Mouse (Mus musculus) adrenal gland, postnatal 14 days (tissue): ENCODE results near the gene Chrm1. TPM values are rescaled to one million over a fixed set of nuclear protein-coding genes. Genes with fewer than 3 reads are reported as not detected.
A peak's percentile ranks its signal among the peaks of the same experiment; 100 is the strongest.

ENCODE experiments used
- DNase-seq: peaks from one replicate; pipeline ENCODE4 v3.0.0; 2021; ENCODE audit warnings: mixed read lengths
- long read RNA-seq, 2 experiments: library from polyadenylated mRNA; stranded (forward); transcript quantifications; one replicate each; pipeline ENCODE4 v2.0.0; 2021
- total RNA-seq: library from RNA; stranded (reverse); gene quantifications from 2 replicates; pipeline ENCODE4 v1.2.3, GENCODE M21; 2021

Chrm1 gene
- total RNA-seq, result 1.5 and 2.4 TPM in 2 replicates
- long read RNA-seq, experiment 1, partial matches to known transcripts, result 0 of 2 reads
- long read RNA-seq, experiment 1, other reads (novel, unspliced or antisense), result 2 of 2 reads
- long read RNA-seq, experiment 2, result 0 reads

DNA sequence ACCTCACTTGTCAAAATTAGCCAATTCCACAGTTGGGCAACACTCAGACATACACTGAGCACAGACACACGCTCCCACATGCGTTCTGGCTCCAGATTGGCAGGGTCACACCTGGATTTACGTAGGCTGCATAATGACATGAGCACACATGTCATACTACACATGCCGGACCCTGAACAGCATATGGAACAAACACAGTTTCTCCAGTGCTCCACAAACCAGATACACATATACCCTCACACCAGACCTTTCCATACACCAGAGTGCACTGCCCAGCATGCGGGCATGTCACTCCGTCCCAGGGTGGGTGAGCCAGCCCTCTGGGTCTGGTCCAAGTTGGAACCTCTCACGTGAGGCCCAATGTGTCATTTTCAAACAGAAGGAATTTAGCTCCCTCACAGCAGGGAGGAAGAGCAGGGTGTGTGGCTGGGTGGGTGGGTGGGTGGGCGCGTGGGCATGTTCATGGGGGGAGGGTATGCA, at the start of gene Chrm1:
TSS of gene Chrm1 (plus strand) at position 430 of the 480 bp plus-strand sequence.
- no peak for DNase-seq

DNA sequence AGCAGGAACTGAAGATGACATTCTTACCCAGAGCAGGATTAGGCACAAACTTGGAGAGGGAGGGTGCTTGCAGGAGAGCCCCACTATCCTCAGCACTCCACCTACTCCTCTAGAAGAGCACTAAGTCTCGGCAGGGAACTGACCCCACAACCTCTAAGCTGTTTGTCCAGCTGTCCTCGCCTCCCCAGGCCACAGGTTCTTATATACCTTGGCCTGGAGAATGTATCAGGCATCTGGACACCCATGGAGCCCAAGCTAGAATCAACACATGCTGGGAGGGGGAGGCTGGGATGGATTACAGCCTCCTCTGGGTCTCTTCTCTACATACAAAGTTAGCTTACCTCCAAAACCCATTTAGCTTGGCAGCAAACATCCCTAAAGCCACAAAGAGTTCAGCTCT, 49.2 kb upstream of the Chrm1 start:
- no peak for DNase-seq

DNA sequence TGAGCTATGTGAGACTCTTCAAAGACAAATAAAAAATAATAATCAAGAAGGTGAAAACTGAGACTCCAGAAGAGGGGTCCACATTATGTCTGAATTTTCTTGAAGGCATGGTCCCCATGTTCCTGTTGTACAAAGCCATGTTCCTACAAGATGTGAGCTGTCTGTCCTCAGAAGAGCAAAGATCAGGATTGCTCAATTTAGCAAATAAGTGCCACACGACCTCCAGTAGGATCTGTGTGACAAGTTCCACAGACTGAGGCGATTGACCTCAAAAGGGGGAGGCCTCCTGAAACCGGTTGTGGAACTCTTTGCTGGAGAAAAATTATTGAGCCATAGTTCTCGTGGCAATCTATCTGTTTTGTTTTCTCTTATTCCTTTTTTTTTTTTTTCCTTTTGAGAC, 47.3 kb upstream of the Chrm1 start:
- no peak for DNase-seq

DNA sequence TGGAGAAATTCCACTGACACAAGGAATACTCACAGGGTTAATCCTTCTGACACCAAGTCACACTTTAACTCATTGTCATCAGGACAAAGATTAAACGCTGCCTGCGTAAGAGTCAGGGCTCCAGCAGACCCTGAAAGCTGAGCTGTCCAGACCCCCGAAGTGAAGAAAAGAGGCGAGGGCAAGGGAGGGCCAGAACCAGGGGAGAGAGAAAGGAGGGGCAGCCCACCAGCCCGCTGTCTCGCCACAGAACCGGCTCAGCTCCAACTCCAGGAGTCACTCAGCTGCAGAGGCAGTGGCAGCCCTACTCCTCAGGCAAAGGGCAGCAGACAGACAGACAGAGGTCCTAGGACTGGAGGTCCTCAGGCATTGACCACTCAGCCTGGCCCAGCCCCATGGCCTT, 45.7 kb upstream of the Chrm1 start, which contains the start of gene Slc22a6:
TSS of gene Slc22a6 (plus strand) at position 136 of the 400 bp plus-strand sequence.
- DNase-seq, result no peak

DNA sequence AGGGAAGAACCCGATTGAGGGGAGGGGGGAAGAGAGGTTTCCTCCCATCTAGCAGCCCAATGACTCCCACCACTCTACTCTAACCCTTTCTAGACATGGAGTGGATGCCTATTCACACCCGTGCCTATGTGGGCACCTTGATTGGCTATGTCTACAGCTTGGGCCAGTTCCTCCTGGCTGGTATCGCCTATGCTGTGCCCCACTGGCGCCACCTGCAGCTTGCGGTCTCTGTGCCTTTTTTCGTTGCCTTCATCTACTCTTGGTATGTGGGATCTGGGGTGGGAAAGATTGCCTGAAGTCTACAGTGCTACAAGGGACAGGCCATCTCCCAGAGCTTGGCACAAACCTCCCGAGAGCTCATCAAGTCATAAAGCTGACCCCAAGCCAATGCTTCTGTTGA, 42.5 kb upstream of the Chrm1 start:
- DNase-seq, result no peak

DNA sequence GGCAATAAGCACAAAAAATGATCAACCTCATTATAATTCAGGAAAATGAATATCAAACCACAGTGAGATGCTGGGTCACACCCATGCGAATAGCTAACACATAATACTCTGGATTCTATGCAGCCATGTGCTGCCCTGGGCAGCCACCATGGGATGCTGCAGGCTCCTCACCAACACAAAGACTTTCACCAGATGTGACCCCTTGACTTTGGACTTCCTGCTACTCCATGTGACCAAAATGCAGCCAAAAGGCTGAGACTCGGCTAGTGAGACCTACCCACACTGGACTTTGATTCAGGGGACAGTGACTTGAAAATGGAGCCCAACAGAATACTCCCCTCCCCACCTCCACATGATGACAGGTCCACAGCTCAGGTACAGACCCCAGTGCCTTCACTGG, 33.3 kb upstream of the Chrm1 start:
- no peak for DNase-seq

DNA sequence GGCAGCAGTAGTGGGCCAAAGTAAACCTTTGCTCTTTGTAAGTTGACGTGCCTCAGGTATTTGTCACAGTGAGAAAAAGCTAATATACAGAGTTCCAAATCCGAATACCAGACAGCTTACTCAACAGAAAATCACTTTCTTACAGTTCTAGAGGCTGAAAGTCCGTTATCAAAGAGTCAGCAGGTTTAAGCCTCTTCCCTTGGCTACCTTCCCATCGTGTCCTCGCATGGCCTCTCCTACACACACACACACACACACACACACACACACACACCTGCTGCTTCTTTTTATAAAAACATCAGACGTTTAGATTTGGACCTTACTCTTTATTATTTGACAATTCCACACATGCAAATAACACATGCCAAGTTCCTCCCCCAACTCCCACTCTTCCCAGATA, 32.8 kb upstream of the Chrm1 start:
- DNase-seq, result no peak

DNA sequence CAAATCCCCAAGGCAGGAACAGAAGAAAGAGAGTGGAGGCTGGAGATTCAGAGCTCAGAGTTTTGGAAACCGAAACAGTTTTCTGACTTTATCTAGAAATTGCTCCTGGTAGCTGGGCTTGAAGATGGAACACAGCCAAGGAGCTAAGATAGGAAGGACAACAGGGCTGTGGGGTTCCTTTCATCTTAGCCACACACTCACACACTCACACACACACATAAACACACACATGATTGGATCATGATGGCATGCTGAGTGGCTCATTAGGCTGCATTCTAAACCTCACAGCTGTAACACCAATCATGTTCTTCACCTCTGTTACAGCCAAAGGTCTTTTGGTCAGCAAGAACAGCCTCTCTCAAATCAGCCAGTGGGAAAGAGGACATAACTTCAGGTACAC, 31.6 kb upstream of the Chrm1 start:
- DNase-seq, result no peak

DNA sequence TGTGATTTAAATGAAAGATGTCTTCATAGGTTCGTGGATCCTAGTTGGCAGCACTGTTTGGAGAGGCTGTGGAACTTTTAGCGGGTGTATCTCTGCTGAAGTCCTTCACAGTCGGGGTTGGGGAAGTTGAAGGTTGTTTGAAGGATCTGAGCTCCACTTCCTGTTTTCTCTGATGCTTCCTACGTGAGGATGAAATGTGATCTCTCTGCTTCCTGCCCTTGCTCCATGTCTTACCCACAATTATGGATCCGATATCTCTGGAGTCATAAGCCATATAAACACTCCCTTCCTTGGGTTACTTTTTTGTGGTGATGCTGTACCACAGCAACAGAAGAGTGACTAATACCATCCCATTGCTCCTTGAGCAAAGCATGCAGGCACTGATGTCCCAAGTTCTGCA, 21.5 kb upstream of the Chrm1 start:
- no peak for DNase-seq

DNA sequence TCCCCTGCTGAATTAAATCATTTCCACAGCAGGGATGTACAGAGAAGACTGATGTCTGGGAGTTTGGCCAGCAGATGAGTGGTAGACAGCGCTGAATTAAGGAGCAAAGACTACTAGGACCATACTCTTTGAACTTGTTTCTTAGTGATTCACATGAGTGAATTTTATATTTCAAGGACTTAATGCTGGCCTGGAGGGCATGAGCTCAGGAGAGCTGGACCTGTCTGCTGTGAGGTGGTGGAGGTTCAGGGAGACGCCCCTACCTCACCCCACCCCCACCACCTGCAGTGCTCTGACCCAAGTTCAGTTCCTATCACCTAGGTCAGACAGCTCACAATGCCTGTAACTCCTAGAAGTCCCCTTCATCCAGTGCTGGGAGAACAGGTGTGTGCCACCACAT, 17.2 kb upstream of the Chrm1 start:
- DNase-seq, result no peak

DNA sequence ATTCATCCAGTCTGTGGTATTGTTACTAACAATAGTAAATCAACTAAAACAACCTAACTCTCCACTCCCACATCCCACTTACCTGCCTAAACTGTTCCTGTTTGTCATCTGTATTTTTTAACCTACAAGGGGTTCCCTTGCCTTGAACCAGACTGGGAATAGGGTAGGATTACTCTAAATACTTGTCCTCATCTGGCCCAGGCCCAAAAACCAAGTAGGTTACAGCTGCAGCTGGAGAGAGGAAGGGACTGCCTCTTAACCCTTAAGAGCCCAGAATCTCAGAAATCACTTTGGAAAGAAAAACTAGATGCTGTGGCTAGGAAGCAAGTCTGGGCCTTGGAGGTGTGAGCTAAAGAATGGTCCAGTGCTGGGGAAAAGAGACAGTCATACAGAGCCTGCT, 7.8 kb upstream of the Chrm1 start:
- DNase-seq, result no peak

DNA sequence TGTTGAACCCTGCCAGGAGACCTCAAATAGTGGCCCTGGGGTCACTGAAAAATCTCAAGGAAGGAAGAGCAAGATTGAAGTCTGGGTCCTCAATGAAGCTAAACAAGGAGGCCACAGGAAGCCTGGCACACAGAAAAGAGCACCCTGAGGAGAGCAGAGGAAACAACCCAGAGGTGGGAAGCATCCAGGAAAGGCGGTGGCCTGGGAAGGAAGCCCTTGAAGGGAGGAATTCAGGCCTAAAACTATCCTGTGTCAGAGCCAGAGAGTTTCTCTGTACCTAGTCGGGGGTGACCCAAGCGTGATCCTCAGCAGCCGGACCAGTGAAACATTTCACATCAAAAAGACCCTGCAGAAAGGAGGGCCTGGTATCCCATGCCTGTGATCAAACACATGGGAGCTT, 7.2 kb upstream of the Chrm1 start:
- DNase-seq, result peak; percentile 18

DNA sequence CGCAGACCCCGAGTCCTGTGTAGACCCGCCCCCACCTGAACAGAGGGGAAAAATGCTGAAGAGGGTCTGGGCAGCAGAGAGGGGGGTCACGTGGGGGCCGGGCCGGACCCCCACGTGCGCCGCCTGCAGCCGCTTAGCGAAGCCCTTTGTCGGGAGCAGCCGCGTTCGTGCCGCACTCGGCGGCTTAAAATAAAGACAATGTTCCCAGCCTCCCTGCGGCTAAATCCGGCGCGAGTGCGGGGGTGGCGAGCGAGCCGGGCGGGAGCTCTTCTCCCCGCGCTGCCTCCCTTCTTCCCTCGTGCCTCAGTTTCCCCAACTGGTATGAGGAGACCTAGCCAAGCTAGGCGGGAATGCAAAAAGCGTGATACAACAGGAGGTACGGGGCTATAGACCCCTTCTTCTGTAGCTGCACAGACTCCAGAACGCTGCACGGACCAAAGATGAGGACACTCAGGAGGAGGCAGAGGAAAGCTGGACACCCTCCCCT, 1.7 kb upstream of the Chrm1 start:
- peak; percentile 37 for DNase-seq

DNA sequence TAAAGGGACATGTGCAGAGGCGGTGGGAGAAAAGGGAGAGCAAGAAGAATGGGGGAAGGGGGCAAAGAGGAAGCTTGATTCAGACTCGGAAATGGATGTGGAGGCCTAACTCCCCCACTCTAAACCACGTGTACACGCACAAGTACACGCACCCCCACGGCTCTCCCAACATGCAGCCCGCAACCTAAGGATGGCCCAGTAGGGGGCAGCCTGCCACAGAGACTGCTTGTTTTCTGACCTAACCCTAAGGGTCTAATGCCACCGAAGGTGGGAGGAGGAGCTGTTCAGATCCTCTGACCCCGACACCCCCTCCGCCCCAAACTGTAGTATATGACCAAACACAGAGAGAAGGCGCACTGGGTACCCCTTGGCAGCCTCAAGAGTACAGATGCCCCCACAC, 1.3 kb upstream of the Chrm1 start:
- peak; percentile 78 for DNase-seq

DNA sequence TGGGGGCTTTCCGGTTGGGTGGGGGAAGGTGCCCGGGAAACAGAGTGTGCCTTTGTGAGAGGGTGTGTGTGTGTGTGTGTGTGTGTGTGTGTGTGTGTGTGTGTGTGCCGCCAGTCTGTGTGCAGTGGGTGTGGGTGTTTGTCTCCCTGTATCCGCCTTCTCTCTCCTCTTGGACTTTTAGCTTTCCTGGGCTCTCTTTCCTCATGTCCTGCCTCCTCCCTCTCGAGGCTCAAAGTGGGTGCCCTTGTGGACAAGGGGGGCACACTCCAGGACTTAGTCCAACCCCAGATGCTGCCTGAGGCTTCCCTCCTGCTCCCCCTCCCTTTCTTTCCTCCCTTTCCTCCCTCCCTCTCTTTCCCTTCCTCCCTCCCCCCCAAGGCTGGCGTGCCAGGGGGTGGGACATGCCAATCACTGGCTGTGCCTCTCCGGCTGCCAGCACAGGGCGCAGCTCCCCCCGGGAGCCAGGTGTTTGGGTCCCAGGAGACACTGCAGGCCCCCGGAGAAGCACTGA, 377 bp downstream of the Chrm1 start:
- peak; percentile 51 for DNase-seq

DNA sequence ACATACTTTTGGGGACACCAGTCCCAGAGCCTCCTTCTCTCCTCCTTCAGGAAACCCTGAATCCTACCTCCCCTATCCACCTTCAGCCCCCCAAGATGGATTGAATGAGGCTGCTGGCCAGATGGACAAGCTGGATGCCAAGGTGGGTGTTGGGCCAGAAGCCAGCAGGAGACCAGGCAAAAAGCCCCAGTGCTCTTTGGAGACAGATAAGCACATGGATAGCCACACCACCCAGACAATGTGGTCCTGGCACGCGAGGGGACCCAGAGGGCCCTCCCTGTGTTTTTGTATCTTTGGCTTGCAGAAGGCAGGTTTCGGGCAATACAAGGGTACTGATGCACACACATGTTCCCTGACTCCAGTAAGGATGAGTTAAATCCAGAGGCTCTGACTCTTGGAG, 1.3 kb downstream of the Chrm1 start:
- DNase-seq, result no peak

DNA sequence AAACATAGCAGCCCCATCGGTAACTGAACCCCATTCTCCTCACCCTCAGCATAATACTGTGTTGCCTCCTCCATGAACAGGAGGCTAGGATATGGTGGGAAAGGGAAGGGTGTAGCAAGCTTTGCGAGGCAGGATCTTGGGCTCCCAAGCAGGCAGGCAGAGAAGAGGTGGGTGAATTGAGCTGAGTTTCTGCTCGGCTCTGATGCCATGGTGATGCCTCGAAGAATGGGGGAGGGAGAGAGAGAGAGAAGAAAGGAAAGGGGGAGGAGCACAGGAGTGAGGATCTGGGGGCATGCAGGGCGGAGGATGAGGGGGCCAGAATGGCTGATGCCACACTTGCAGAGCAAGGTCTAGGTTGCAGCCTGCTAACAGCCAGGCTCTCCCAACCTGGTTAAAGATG, 2.2 kb downstream of the Chrm1 start:
- DNase-seq, result no peak

DNA sequence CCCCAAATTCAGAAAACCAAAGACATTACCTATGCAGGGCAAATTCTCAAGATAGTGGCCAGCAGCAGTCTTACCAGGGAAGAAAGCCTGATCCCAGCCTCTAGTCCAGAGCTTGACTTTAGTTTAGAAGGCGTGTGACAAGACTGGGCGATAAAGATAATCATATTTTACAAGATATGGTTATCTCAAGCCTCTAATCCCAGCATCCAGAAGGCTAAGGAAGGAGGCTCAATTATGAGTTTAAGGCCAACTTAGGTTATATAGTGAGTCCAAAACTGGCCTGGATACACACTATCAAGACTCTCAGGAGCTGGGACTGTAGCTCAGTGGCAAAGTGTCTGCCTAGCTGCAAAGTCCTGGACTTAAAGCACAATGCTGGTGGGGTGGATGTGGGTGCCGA, 9.3 kb downstream of the Chrm1 start:
- DNase-seq, result no peak

DNA sequence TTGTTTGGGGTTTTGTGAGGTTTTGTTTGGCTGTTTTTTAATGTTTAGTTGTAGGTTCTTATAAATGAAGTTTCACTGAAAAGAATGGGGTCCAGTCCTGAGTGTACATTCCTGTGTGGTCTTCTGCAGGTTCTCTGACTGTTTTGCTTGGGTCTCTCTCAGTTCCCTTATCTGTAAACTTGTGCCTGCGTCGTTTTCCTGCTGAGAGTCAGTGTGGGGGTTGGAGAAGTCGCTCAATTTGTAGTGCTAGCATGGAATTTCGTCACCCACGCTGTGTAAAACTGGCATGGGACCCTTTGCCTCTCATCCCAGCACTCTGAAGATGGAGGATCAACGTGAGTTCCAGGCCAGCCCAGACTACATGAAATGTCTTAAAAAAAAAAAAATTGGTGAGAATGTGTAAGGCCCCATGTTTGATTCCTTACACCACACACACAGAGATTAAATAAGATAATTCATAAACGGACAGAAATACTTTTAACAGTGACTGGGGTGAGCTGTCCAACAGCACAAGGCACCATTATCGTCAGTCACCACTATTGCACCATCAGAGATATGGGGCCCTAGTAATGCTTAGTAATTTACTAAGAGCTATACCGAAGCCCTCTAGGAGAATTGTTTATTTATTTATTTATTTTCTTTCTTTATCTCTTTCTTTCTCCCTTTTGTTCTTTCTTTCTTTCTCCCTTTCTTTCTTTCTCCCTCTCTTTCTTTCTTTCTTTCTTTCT, 9.9 kb downstream of the Chrm1 start:
- DNase-seq, result no peak

DNA sequence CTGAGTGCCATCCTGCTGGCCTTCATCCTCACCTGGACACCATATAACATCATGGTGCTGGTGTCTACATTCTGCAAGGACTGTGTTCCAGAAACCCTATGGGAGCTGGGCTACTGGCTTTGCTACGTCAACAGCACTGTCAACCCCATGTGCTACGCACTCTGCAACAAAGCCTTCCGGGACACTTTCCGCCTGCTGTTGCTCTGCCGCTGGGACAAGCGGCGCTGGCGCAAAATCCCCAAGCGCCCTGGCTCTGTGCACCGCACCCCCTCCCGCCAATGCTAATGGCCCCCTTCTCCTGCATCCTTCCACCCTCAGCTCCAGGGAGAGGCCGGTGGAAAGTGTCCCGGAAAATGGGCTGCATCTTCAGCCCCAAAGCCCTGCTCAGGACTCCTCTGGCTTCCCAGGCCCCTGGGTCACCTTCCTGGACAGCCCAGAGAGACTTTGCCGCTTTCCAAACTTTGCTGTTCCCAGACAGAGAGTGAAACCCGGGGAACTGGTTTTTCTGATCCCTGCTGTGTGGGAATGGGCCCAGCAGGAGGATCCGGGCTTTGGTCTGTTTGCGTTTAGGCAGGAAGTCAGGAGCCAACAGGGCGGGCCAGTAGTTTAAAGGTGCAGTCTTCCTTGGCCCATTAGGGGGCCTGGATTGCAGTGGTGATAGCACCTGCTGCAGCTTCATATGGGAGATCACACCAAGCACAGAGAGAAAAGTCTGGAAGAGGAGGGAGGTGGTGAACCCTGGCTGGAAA, 15.6 kb downstream of the Chrm1 start:
- peak; percentile 13 for DNase-seq

DNA sequence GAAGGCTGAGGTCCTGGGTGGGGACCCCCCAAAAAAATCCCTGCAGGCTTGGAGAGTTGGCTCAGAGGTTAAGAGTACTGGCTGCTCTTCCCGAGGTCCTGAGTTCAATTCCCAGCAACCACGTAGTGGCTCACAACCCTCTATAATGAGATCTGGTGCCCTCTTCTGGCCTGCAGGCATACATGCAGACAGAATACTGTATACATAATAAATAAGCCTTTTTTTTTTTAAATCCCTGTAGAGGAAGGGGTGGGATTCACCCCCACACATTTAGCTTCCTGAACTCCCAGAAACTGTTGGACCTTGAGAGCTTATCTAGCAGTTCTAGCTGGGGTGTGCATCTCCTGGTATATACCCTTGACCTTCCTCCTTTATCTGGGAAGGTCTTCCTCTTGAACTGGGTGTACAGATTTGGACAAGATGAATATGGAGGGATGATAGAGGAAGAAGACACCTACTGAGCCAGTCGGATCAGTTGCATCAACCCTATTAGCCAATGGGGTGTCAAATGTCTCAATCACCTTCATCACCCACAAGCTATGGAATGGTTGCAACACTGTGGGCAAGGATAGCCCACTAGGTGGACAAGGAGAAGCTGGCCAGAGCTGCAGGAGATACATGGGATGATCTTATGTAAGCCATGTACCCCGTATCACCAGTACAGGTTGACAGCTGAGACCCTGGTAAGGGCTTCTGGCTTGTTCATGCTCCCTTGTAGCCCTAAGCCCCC, 18.2 kb downstream of the Chrm1 start:
- no peak for DNase-seq

DNA sequence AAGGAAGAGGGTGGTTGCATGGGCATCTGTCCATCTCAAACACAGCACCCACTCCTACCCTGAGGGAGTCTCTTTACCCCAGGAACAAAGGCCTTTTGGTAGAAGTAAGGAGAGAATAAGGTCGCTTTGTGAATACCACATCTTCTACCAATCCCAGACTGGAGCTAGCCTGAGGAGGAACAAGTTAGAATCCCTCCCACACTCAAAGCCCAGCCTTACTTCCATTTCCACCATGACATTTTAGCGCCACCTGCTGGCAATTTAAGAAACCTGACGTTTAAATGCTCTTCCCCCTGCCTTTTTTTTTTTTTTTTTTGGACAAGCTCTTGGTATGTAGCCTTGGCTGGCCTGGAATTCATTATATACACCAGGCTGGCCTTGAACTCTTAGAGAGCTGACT, 19.4 kb downstream of the Chrm1 start:
- peak; percentile 87 for DNase-seq
